Mouse (Mus musculus): ENCODE data around the gene Klhl21. TPM values are rescaled to one million over a fixed set of nuclear protein-coding genes. Genes with fewer than 3 reads are reported as not detected.

Klhl21 gene
- total RNA-seq (2021): 24.8 and 28.5 TPM in 2 replicates
- long read RNA-seq, transcript Klhl21-201 (4 exons, 3,986 nt): major isoform, 24 of 42 reads
- long read RNA-seq, partial matches to known transcripts: 14 of 42 reads
- long read RNA-seq, other reads (novel, unspliced or antisense): 4 of 42 reads

- DNase-seq: peak; percentile 95
Observed at GRCm38 (mm10) chr4:152008622-152009075, at the start of gene Klhl21. Klhl21 (plus strand) TSS chr4:152008803.

- DNase-seq: no peak
Observed at GRCm38 (mm10) chr4:151959849-151960512, 48.6 kb upstream of the Klhl21 start.

GRCm38 (mm10) chr4:151960513-151960854 is 48.1 kb upstream of the Klhl21 start:
- DNase-seq: no peak

GRCm38 (mm10) chr4:151962817-151963216 is 45.8 kb upstream of the Klhl21 start:
- no peak for DNase-seq

- no peak for DNase-seq
Observed at GRCm38 (mm10) chr4:151968204-151968921, 40.2 kb upstream of the Klhl21 start.

GRCm38 (mm10) chr4:151972221-151972967 is 36.2 kb upstream of the Klhl21 start:
- no peak for DNase-seq

- DNase-seq: peak; percentile 31
Observed at GRCm38 (mm10) chr4:151975441-151975840, 33.2 kb upstream of the Klhl21 start.

GRCm38 (mm10) chr4:151977748-151978147 is 30.9 kb upstream of the Klhl21 start:
- peak; percentile 84 for DNase-seq

- no peak for DNase-seq
Observed at GRCm38 (mm10) chr4:151980699-151981098, 27.9 kb upstream of the Klhl21 start.

- DNase-seq: peak; percentile 83
Observed at GRCm38 (mm10) chr4:151981363-151981762, 27.2 kb upstream of the Klhl21 start.

- DNase-seq: no peak
Observed at GRCm38 (mm10) chr4:151983043-151983442, 25.6 kb upstream of the Klhl21 start.

GRCm38 (mm10) chr4:151983560-151983959 is 25.0 kb upstream of the Klhl21 start:
- DNase-seq: no peak

- DNase-seq: no peak
Observed at GRCm38 (mm10) chr4:151985886-151986285, 22.7 kb upstream of the Klhl21 start.

- no peak for DNase-seq
Observed at GRCm38 (mm10) chr4:151986650-151987049, 22.0 kb upstream of the Klhl21 start.

- no peak for DNase-seq
Observed at GRCm38 (mm10) chr4:151988014-151988341, 20.6 kb upstream of the Klhl21 start.

GRCm38 (mm10) chr4:151988342-151989109 is 20.1 kb upstream of the Klhl21 start, which contains the start of gene Thap3:
Thap3 (minus strand) TSS chr4:151988997.
- DNase-seq: peak; percentile 87

GRCm38 (mm10) chr4:151989110-151989488 is 19.5 kb upstream of the Klhl21 start:
- no peak for DNase-seq

GRCm38 (mm10) chr4:151992091-151992490 is 16.5 kb upstream of the Klhl21 start:
- DNase-seq: no peak

- no peak for DNase-seq
Observed at GRCm38 (mm10) chr4:151993035-151993434, 15.6 kb upstream of the Klhl21 start.

GRCm38 (mm10) chr4:151994228-151995171 is 14.1 kb upstream of the Klhl21 start:
- DNase-seq: peak; percentile 58

Data from adrenal gland, postnatal 25 days (tissue).